Mouse (Mus musculus): ENCODE results near the gene Zbtb24. TPM values are rescaled to one million over a fixed set of nuclear protein-coding genes. Genes with fewer than 3 reads are reported as not detected.

Zbtb24 gene
- total RNA-seq, 2 experiments from 2014 or later = 8.6 to 8.9 TPM

- intact Hi-C loops (cut with DNase I) = loop anchor here (1.0 kb wide), 1 partner anchor 14 kb away; the partner anchor contains the start of gene Mical1
- DNase-seq = peak; percentile 97
These were observed 39.7 kb downstream of the Zbtb24 start, which contains the start of the genes Smpd2 and Ppil6 for GRCm38 (mm10) chr10:41489708-41490517. Gene Smpd2 (minus strand): TSS chr10:41490369. Gene Ppil6 (plus strand): TSS chr10:41490439.

- intact Hi-C loops (cut with DNase I) = no loop called here
- DNase-seq = no peak
These were observed 40.3 kb downstream of the Zbtb24 start for GRCm38 (mm10) chr10:41490518-41490873.

- DNase-seq = no peak
- intact Hi-C loops (cut with DNase I) = no loop called here
These were observed 40.9 kb downstream of the Zbtb24 start for GRCm38 (mm10) chr10:41491111-41491510.

- DNase-seq = peak; percentile 60 to 61
- intact Hi-C loops (cut with DNase I) = loop anchor here (5.0 to 10.0 kb wide), 2 partner anchors 66 to 199 kb away; partner anchors contain the start of genes Ak9 and Fig4
These were observed 50.8 kb downstream of the Zbtb24 start for GRCm38 (mm10) chr10:41500941-41501340.

GRCm38 (mm10) chr10:41504996-41505395 is 54.8 kb downstream of the Zbtb24 start:
- DNase-seq = no peak
- intact Hi-C loops (cut with DNase I) = loop anchor here (2.0 to 10.0 kb wide), 3 partner anchors 70 to 500 kb away; partner anchors contain the start of genes Ak9 and Fig4

GRCm38 (mm10) chr10:41505446-41505845 is 55.3 kb downstream of the Zbtb24 start:
- intact Hi-C loops (cut with DNase I) = loop anchor here (2.0 to 10.0 kb wide), 2 partner anchors 71 to 501 kb away; no protein-coding TSS in a partner anchor
- peak; percentile 61 to 63 for DNase-seq

- intact Hi-C loops (cut with DNase I) = loop anchor here (10.0 kb wide), 1 partner anchor 74 kb away; no protein-coding TSS in a partner anchor
- DNase-seq = peak in 1 of 2 experiments; percentile 31
These were observed 59.0 kb downstream of the Zbtb24 start for GRCm38 (mm10) chr10:41509160-41509559.

- DNase-seq = no peak
- intact Hi-C loops (cut with DNase I) = no loop called here
These were observed 64.1 kb downstream of the Zbtb24 start for GRCm38 (mm10) chr10:41514301-41514700.

GRCm38 (mm10) chr10:41514921-41515320 is 64.7 kb downstream of the Zbtb24 start:
- no peak for DNase-seq

More at GRCm38 (mm10) chr10:41514921-41515320, 64.7 kb downstream of the Zbtb24 start:
- intact Hi-C loops (cut with DNase I) = no loop called here

Other genes with a start within 250 kb of the Zbtb24 start
- 10 to 100 TPM; 26.4 to 27.0 TPM for gene Fig4, start 147.1 kb upstream of the Zbtb24 start, total RNA-seq (2021)
- gene Ak9, start 146.4 kb upstream of the Zbtb24 start, total RNA-seq (2021) = not detected
- 10 to 100 TPM; 14.5 to 15.8 TPM for gene Mical1, start 25.9 kb downstream of the Zbtb24 start, total RNA-seq (2021)
- gene Smpd2, start 40.0 kb downstream of the Zbtb24 start, total RNA-seq (2021) = 10 to 100 TPM; 42.8 to 45.3 TPM
- gene Ppil6, start 40.1 kb downstream of the Zbtb24 start, total RNA-seq (2021) = 1 to 10 TPM; 1.2 to 1.8 TPM
- 100 to 1,000 TPM; 144 to 145 TPM for gene Cd164, start 69.0 kb downstream of the Zbtb24 start, total RNA-seq (2021)